Mouse (Mus musculus) liver, postnatal 0 days (tissue): Measurements from ENCODE around the gene Cyb5b. TPM values are rescaled to one million over a fixed set of nuclear protein-coding genes. Genes with fewer than 3 reads are reported as not detected.
A peak's percentile ranks its signal among the peaks of the same experiment; 100 is the strongest.

Experiments used
- ATAC-seq: fragments of 200-750 bp; cut with Nextera tagmentation; 2 replicates; pipeline ENCODE4 v1.8.0; 2017; ENCODE audit warnings: mild to moderate bottlenecking, moderate library complexity
- DNase-seq: peaks from one replicate; pipeline ENCODE4 v3.0.0-alpha.2; 2016
- H3K27ac ChIP-seq: fragments of 300-500 bp; sonication (generic); 2 replicates; pipeline ENCODE4 v1.5.1; 2014; ENCODE audit warnings: antibody characterized with exemption, moderate library complexity, mild to moderate bottlenecking, low read depth
- H3K27me3 ChIP-seq: fragments of 300-500 bp; sonication (generic); 2 replicates; pipeline ENCODE4 v1.6.1; 2014; ENCODE audit warnings: low read length, control low read depth, mixed read lengths; ENCODE audit not compliant: insufficient read depth
- H3K36me3 ChIP-seq: fragments of 300-500 bp; sonication (generic); replicated peaks from 2 replicates; pipeline ENCODE4 v1.6.1; 2014; ENCODE audit warnings: mild to moderate bottlenecking, control low read depth, low read length, moderate library complexity, mixed read lengths; ENCODE audit not compliant: insufficient read depth
- H3K4me1 ChIP-seq: fragments of 300-500 bp; sonication (generic); 2 replicates; pipeline ENCODE4 v1.6.1; 2014; ENCODE audit warnings: antibody characterized with exemption, mild to moderate bottlenecking, control low read depth; ENCODE audit not compliant: insufficient read depth
- H3K4me2 ChIP-seq: fragments of 300-500 bp; sonication (generic); 2 replicates; pipeline ENCODE4 v1.6.1; 2014; ENCODE audit warnings: low read depth, mild to moderate bottlenecking, low read length, moderate library complexity, mixed read lengths
- H3K4me3 ChIP-seq: fragments of 300-500 bp; sonication (generic); 2 replicates; pipeline ENCODE4 v1.5.1; 2014; ENCODE audit warnings: low read depth, low read length
- H3K9ac ChIP-seq: fragments of 300-500 bp; sonication (generic); replicated peaks from 2 replicates; pipeline ENCODE4 v1.6.1; 2014; ENCODE audit warnings: mild to moderate bottlenecking, moderate library complexity
- H3K9me3 ChIP-seq: fragments of 300-500 bp; sonication (generic); 2 replicates; pipeline ENCODE4 v1.6.1; 2016; ENCODE audit warnings: mild to moderate bottlenecking, control low read depth, low read length, mixed read lengths
- CTCF ChIP-seq: sonication (generic); IDR thresholded peaks from 2 replicates; pipeline ENCODE4 v1.5.1; 2016; ENCODE audit warnings: antibody characterized with exemption, low read depth
- EP300 ChIP-seq: IDR thresholded peaks from 2 replicates; pipeline ENCODE4 v1.6.1; 2016; ENCODE audit warnings: antibody characterized with exemption, low read depth, mild to moderate bottlenecking
- WGBS: fragments of 180-500 bp; shearing (Covaris S2); extraction: QIAGEN DNeasy Blood & Tissue Kit; methylation state at CpG from one replicate; pipeline ENCODE4 v1.1.7; 2014; ENCODE audit not compliant: insufficient replicate concordance; 5-methylcytosine and 5-hydroxymethylcytosine counted together
- polyA plus RNA-seq: library from polyadenylated mRNA; unstranded; fragments of >200 nt; fragmentation: Nextera tagmentation; extraction: Ambion mirVana; gene quantifications from 2 replicates; pipeline ENCODE4 v1.2.1, GENCODE M21; 2015

The Cyb5b gene
- polyA plus RNA-seq, 1 experiment from 2014 or later = 23.6 TPM

GRCm38 (mm10) chr8:107148802-107149201, 1.6 kb upstream of the Cyb5b start:
- Histone ChIP-seq H3K4me3 (no peak overlapping the region), H3K9ac (no peak overlapping the region), H3K4me2 (no peak overlapping the region), H3K27me3 (no peaks in the 10 kb centered on the region), H3K9me3 (no peaks in the 10 kb centered on the region), H3K36me3 (peaks cover 5% of the 10 kb centered on the region; the same call in 1 of the 2 replicates), H3K4me1 (peaks cover 12% of the 10 kb centered on the region), H3K27ac (no peak overlapping the region)
- DNase-seq (no peak), ATAC-seq (no peak)
- no peak for TF ChIP-seq EP300
- no peak for TF ChIP-seq CTCF
- 85% methylated on average over 5 of the region's 5 CpGs for WGBS

GRCm38 (mm10) chr8:107150057-107150403, 410 bp upstream of the Cyb5b start:
- no peaks in the 10 kb centered on the region for H3K27me3 ChIP-seq
- DNase-seq (no peak), ATAC-seq (peak; percentile 14)
- peak overlapping the region; percentile 89 for H3K4me3 ChIP-seq
- 26% methylated on average over 6 of the region's 6 CpGs for WGBS
- peak overlapping the region; percentile 84 for H3K4me2 ChIP-seq
- peak overlapping the region; percentile 29 for H3K27ac ChIP-seq
- H3K9ac ChIP-seq = peak overlapping the region; percentile 93
- no peaks in the 10 kb centered on the region for H3K9me3 ChIP-seq
- TF ChIP-seq CTCF (no peak), EP300 (no peak)
- peaks cover 12% of the 10 kb centered on the region for H3K4me1 ChIP-seq
- peaks cover 9% of the 10 kb centered on the region; the same call in 1 of the 2 replicates for H3K36me3 ChIP-seq

GRCm38 (mm10) chr8:107151212-107151920, 926 bp downstream of the Cyb5b start:
- peaks cover 12% of the 10 kb centered on the region for H3K4me1 ChIP-seq
- H3K36me3 ChIP-seq = peaks cover 18% of the 10 kb centered on the region
- H3K4me2 ChIP-seq = peak overlapping the region; percentile 84
- peak overlapping the region; percentile 93 for H3K9ac ChIP-seq
- H3K4me3 ChIP-seq = peak overlapping the region; percentile 89
- H3K27me3 ChIP-seq = no peaks in the 10 kb centered on the region
- TF ChIP-seq EP300 (no peak), CTCF (no peak)
- H3K27ac ChIP-seq = peak overlapping the region; percentile 78
- ATAC-seq (no peak), DNase-seq (no peak)
- no peaks in the 10 kb centered on the region for H3K9me3 ChIP-seq
- 43% methylated on average over 7 of the region's 7 CpGs for WGBS

- 87% methylated on average over 14 of the region's 14 CpGs for WGBS
- peaks cover 21% of the 10 kb centered on the region for H3K4me1 ChIP-seq
- no peaks in the 10 kb centered on the region for H3K27me3 ChIP-seq
- no peaks in the 10 kb centered on the region for H3K9me3 ChIP-seq
- ATAC-seq (no peak), DNase-seq (no peak)
- no peak for TF ChIP-seq EP300
- no peak for TF ChIP-seq CTCF
- H3K36me3 ChIP-seq = peaks cover 22% of the 10 kb centered on the region
- H3K4me3 ChIP-seq = no peak overlapping the region
- no peak overlapping the region for H3K27ac ChIP-seq
- no peak overlapping the region for H3K9ac ChIP-seq
- H3K4me2 ChIP-seq = no peak overlapping the region
Measured at GRCm38 (mm10) chr8:107153326-107154210, 3.1 kb downstream of the Cyb5b start.

- Histone ChIP-seq H3K36me3 (peaks cover 22% of the 10 kb centered on the region), H3K4me3 (no peak overlapping the region), H3K27me3 (no peaks in the 10 kb centered on the region), H3K4me1 (peaks cover 9% of the 10 kb centered on the region; the same call in 1 of the 2 replicates), H3K9ac (no peak overlapping the region), H3K9me3 (no peaks in the 10 kb centered on the region), H3K27ac (no peak overlapping the region), H3K4me2 (no peak overlapping the region)
- no peak for ATAC-seq
- TF ChIP-seq EP300 = no peak
- TF ChIP-seq CTCF = no peak
- no peak for DNase-seq
Measured at GRCm38 (mm10) chr8:107156816-107157215, 6.4 kb downstream of the Cyb5b start.

GRCm38 (mm10) chr8:107157836-107158235, 7.4 kb downstream of the Cyb5b start:
- TF ChIP-seq EP300 (0 out of 2 replicates have a peak, but pooled peaks have one; percentile 19), CTCF (no peak)
- Histone ChIP-seq H3K4me3 (no peak overlapping the region), H3K36me3 (peaks cover 24% of the 10 kb centered on the region), H3K9ac (no peak overlapping the region), H3K27me3 (no peaks in the 10 kb centered on the region), H3K4me2 (no peak overlapping the region), H3K27ac (no peak overlapping the region), H3K4me1 (peaks cover 9% of the 10 kb centered on the region; the same call in 1 of the 2 replicates), H3K9me3 (no peaks in the 10 kb centered on the region)
- WGBS = 40% methylated on average over 1 of the region's 1 CpGs
- DNase-seq = no peak
- ATAC-seq = peak; percentile 36
